Mouse (Mus musculus): ENCODE data around the gene Ankrd13d. TPM values are rescaled to one million over a fixed set of nuclear protein-coding genes. Genes with fewer than 3 reads are reported as not detected.
A peak's percentile ranks its signal among the peaks of the same experiment; 100 is the strongest.

The Ankrd13d gene
- polyA plus RNA-seq, 1 experiment = 16.1 TPM

- Histone ChIP-seq H3K27ac (ENCODE audit: insufficient read depth, low read length) (no peak overlapping the region; the same call in 1 of the 2 replicates), H3K4me1 (ENCODE audit: control insufficient read depth, insufficient read depth, insufficient read length) (peaks cover 33% of the 10 kb centered on the region), H3K27me3 (ENCODE audit: control insufficient read depth, insufficient read depth, low read length) (no peaks in the 10 kb centered on the region), H3K4me3 (ENCODE audit: extremely low read depth, insufficient read depth, insufficient read length) (no peak overlapping the region), H3K36me3 (ENCODE audit: control insufficient read depth, insufficient read depth, low read length) (peaks cover 74% of the 10 kb centered on the region)
- TF ChIP-seq POLR2A (IDR thresholded peaks at IDR 0.05; ENCODE audit: low read depth, low read length) (no peak), CTCF (IDR thresholded peaks at IDR 0.05; ENCODE audit: extremely low read depth, insufficient read depth, insufficient read length, insufficient replicate concordance) (no peak)
- 87% methylated on average over 15 of the region's 15 CpGs for WGBS
- no peak for DNase-seq (ENCODE audit: low read depth in 1 of 2, low spot score in 2 of 2)
These were observed 7.8 kb upstream of the Ankrd13d start for GRCm38 (mm10) chr19:4290749-4291148.

- peak overlapping the region; percentile 23 for H3K27ac ChIP-seq (ENCODE audit: insufficient read depth, low read length)
- peaks cover 32% of the 10 kb centered on the region for H3K36me3 ChIP-seq (ENCODE audit: control insufficient read depth, insufficient read depth, low read length)
- no peak for TF ChIP-seq CTCF (IDR thresholded peaks at IDR 0.05; ENCODE audit: extremely low read depth, insufficient read depth, insufficient read length, insufficient replicate concordance)
- TF ChIP-seq POLR2A (IDR thresholded peaks at IDR 0.05; ENCODE audit: low read depth, low read length) = no peak
These were observed 716 bp upstream of the Ankrd13d start for GRCm38 (mm10) chr19:4283653-4284052.

GRCm38 (mm10) chr19:4280425-4280824, 2.5 kb downstream of the Ankrd13d start:
- Histone ChIP-seq H3K27ac (ENCODE audit: insufficient read depth, low read length) (no peak overlapping the region), H3K27me3 (ENCODE audit: control insufficient read depth, insufficient read depth, low read length) (no peaks in the 10 kb centered on the region), H3K4me3 (ENCODE audit: extremely low read depth, insufficient read depth, insufficient read length) (no peak overlapping the region), H3K36me3 (ENCODE audit: control insufficient read depth, insufficient read depth, low read length) (peaks cover 3% of the 10 kb centered on the region; the same call in 1 of the 2 replicates), H3K4me1 (ENCODE audit: control insufficient read depth, insufficient read depth, insufficient read length) (peaks cover 15% of the 10 kb centered on the region)
- no peak for TF ChIP-seq CTCF (IDR thresholded peaks at IDR 0.05; ENCODE audit: extremely low read depth, insufficient read depth, insufficient read length, insufficient replicate concordance)
- TF ChIP-seq POLR2A (IDR thresholded peaks at IDR 0.05; ENCODE audit: low read depth, low read length) = no peak
- DNase-seq (ENCODE audit: low read depth in 1 of 2, low spot score in 2 of 2) = peak in 1 of 2 experiments; percentile 3
- over 99% methylated on average over 9 of the region's 9 CpGs for WGBS

More at GRCm38 (mm10) chr19:4283653-4284052, 716 bp upstream of the Ankrd13d start:
- peak in 1 of 2 experiments; percentile 6 for DNase-seq (ENCODE audit: low read depth in 1 of 2, low spot score in 2 of 2)
- Histone ChIP-seq H3K4me1 (ENCODE audit: control insufficient read depth, insufficient read depth, insufficient read length) (peaks cover 24% of the 10 kb centered on the region), H3K4me3 (ENCODE audit: extremely low read depth, insufficient read depth, insufficient read length) (0 out of 2 replicates have a peak overlapping the region, but pooled peaks have one; percentile 73), H3K27me3 (ENCODE audit: control insufficient read depth, insufficient read depth, low read length) (no peaks in the 10 kb centered on the region)
- 17% methylated on average over 7 of the region's 7 CpGs for WGBS

GRCm38 (mm10) chr19:4279487-4279886, 3.5 kb downstream of the Ankrd13d start:
- peaks cover 14% of the 10 kb centered on the region for H3K4me1 ChIP-seq (ENCODE audit: control insufficient read depth, insufficient read depth, insufficient read length)
- DNase-seq (ENCODE audit: low read depth in 1 of 2, low spot score in 2 of 2) = peak in 1 of 2 experiments; percentile 2
- TF ChIP-seq POLR2A (IDR thresholded peaks at IDR 0.05; ENCODE audit: low read depth, low read length) (no peak), CTCF (IDR thresholded peaks at IDR 0.05; ENCODE audit: extremely low read depth, insufficient read depth, insufficient read length, insufficient replicate concordance) (no peak)
- no peaks in the 10 kb centered on the region for H3K27me3 ChIP-seq (ENCODE audit: control insufficient read depth, insufficient read depth, low read length)
- H3K27ac ChIP-seq (ENCODE audit: insufficient read depth, low read length) = no peak overlapping the region
- 93% methylated on average over 1 of the region's 1 CpGs for WGBS
- no peak overlapping the region for H3K4me3 ChIP-seq (ENCODE audit: extremely low read depth, insufficient read depth, insufficient read length)
- peaks cover 1% of the 10 kb centered on the region; the same call in 1 of the 2 replicates for H3K36me3 ChIP-seq (ENCODE audit: control insufficient read depth, insufficient read depth, low read length)

GRCm38 (mm10) chr19:4270972-4271371, 12.0 kb downstream of the Ankrd13d start:
- H3K4me3 ChIP-seq (ENCODE audit: extremely low read depth, insufficient read depth, insufficient read length) = no peak overlapping the region
- H3K27ac ChIP-seq (ENCODE audit: insufficient read depth, low read length) = no peak overlapping the region
- 92% methylated on average over 11 of the region's 11 CpGs for WGBS
- DNase-seq (ENCODE audit: low read depth in 1 of 2, low spot score in 2 of 2) = no peak
- H3K27me3 ChIP-seq (ENCODE audit: control insufficient read depth, insufficient read depth, low read length) = no peaks in the 10 kb centered on the region
- no peaks in the 10 kb centered on the region for H3K36me3 ChIP-seq (ENCODE audit: control insufficient read depth, insufficient read depth, low read length)
- TF ChIP-seq CTCF (IDR thresholded peaks at IDR 0.05; ENCODE audit: extremely low read depth, insufficient read depth, insufficient read length, insufficient replicate concordance) (no peak), POLR2A (IDR thresholded peaks at IDR 0.05; ENCODE audit: low read depth, low read length) (no peak)
- H3K4me1 ChIP-seq (ENCODE audit: control insufficient read depth, insufficient read depth, insufficient read length) = peaks cover 11% of the 10 kb centered on the region; the same call in 1 of the 2 replicates

GRCm38 (mm10) chr19:4270187-4270586, 12.8 kb downstream of the Ankrd13d start:
- whole genome bisulfite sequencing = 90% methylated on average over 6 of the region's 6 CpGs
- no peak overlapping the region for H3K27ac ChIP-seq (ENCODE audit: insufficient read depth, low read length)
- no peaks in the 10 kb centered on the region for H3K27me3 ChIP-seq (ENCODE audit: control insufficient read depth, insufficient read depth, low read length)

More at GRCm38 (mm10) chr19:4270187-4270586, 12.8 kb downstream of the Ankrd13d start:
- Histone ChIP-seq H3K4me3 (ENCODE audit: extremely low read depth, insufficient read depth, insufficient read length) (no peak overlapping the region), H3K4me1 (ENCODE audit: control insufficient read depth, insufficient read depth, insufficient read length) (peaks cover 11% of the 10 kb centered on the region; the same call in 1 of the 2 replicates), H3K36me3 (ENCODE audit: control insufficient read depth, insufficient read depth, low read length) (no peaks in the 10 kb centered on the region)
- TF ChIP-seq POLR2A (IDR thresholded peaks at IDR 0.05; ENCODE audit: low read depth, low read length) (no peak), CTCF (IDR thresholded peaks at IDR 0.05; ENCODE audit: extremely low read depth, insufficient read depth, insufficient read length, insufficient replicate concordance) (no peak)
- DNase-seq (ENCODE audit: low read depth in 1 of 2, low spot score in 2 of 2) = no peak
